Mouse (Mus musculus) hindbrain, embryonic 14.5 days (tissue): Measurements from ENCODE around the gene Ms4a6d. TPM values are rescaled to one million over a fixed set of nuclear protein-coding genes. Genes with fewer than 3 reads are reported as not detected.
A peak's percentile ranks its signal among the peaks of the same experiment; 100 is the strongest.
"Not testable (repeated sequence)": the region's sequence is repeated elsewhere in the genome, so short reads cannot be mapped to it uniquely, and the experiment has no call there.

Experiments
- ATAC-seq: fragments of 200-750 bp; cut with Nextera tagmentation; 2 replicates; pipeline ENCODE4 v1.8.0; 2017; ENCODE audit warnings: moderate number of reproducible peaks, mild to moderate bottlenecking, moderate TSS enrichment, moderate library complexity; ENCODE audit not compliant: low FRiP score
- DNase-seq: peaks from one replicate; pipeline ENCODE4 v3.0.0-alpha.2; 2015; ENCODE audit warnings: low spot score
- H3K27ac ChIP-seq: fragments of 300-500 bp; sonication (generic); 2 replicates; pipeline ENCODE4 v1.5.1; 2014; ENCODE audit warnings: mild to moderate bottlenecking, moderate library complexity
- H3K27me3 ChIP-seq: fragments of 300-500 bp; sonication (generic); 2 replicates; pipeline ENCODE4 v1.6.1; 2014; ENCODE audit warnings: mild to moderate bottlenecking, low read length, mixed read lengths; ENCODE audit not compliant: control insufficient read depth, insufficient read depth
- H3K36me3 ChIP-seq: fragments of 300-500 bp; sonication (generic); replicated peaks from 2 replicates; pipeline ENCODE4 v1.6.1; 2014; ENCODE audit not compliant: control insufficient read depth, insufficient read depth
- H3K4me1 ChIP-seq: fragments of 300-500 bp; sonication (generic); replicated peaks from 2 replicates; pipeline ENCODE4 v1.6.1; 2014; ENCODE audit warnings: antibody characterized with exemption, low read length, mixed read lengths; ENCODE audit not compliant: control insufficient read depth, insufficient read depth
- H3K4me2 ChIP-seq: fragments of 300-500 bp; sonication (generic); replicated peaks from 2 replicates; pipeline ENCODE4 v1.6.1; 2014; ENCODE audit warnings: mild to moderate bottlenecking, moderate library complexity
- H3K4me3 ChIP-seq: fragments of 300-500 bp; sonication (generic); replicated peaks from 2 replicates; pipeline ENCODE4 v1.5.1; 2014; ENCODE audit warnings: mild to moderate bottlenecking, low read length
- H3K9ac ChIP-seq: fragments of 300-500 bp; sonication (generic); 2 replicates; pipeline ENCODE4 v1.6.1; 2014
- H3K9me3 ChIP-seq: fragments of 300-500 bp; sonication (generic); 2 replicates; pipeline ENCODE4 v1.6.1; 2016; ENCODE audit warnings: low read length; ENCODE audit not compliant: control insufficient read depth
- WGBS: fragments of 180-500 bp; shearing (Covaris S2); extraction: QIAGEN DNeasy Blood & Tissue Kit; methylation state at CpG from one replicate; pipeline ENCODE4 v1.1.7; 2014; 5-methylcytosine and 5-hydroxymethylcytosine counted together
- polyA plus RNA-seq: library from polyadenylated mRNA; unstranded; fragments of >200 nt; fragmentation: Nextera tagmentation; extraction: Ambion mirVana; gene quantifications from 2 replicates; pipeline ENCODE4 v1.2.1, GENCODE M21; 2014

Ms4a6d gene
- polyA plus RNA-seq, 1 experiment from 2014 or later: 3.6 TPM

DNA sequence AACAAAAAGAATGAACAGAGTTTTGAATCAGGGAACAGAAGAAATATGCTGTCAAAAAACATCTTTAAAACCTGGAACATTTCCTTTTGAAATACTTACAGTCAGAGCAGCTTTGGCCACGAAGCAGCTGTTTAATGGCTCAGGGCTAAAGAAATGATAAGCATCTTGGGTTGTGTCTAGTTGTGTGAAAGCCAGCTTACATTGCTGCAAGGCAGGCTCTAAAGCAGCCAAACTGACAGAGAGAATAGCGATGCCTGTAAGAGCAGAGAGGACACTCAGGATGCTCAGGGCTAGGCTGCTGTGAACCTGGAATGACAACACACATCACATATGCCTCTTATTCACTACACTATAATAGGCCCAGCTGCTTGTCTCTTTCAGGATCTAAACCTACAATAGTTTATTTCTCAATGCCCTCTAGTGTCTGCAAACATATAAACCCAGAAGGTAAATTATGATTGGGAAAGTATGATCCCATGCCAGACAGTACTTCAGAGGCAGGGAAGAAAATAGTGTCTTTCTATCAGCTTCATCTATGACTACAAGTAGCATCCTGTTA lies 14.7 kb downstream of the Ms4a6d start:
- WGBS: 77% methylated on average over 2 of the region's 2 CpGs

DNA sequence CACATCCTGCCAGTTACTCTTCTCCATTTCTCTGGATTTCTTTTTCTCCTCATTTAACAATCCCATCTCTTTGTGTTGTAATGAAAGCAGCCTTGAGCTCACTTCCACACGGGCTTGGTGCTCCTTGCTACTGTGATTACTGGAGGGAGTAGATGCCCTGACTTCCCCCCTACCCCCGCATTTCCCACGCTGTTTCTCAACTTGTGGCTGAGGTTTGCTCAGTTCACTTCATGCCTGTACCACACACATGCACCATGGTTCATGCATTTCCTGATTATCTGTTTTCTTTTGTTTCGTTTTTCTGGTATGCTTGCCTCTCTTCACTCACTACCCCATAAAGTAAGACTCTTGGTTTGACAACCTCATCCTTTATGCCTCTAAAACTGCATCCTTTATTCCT lies 15.4 kb downstream of the Ms4a6d start:
- no peak for DNase-seq
- Histone ChIP-seq H3K4me3 (no peak overlapping the region), H3K4me1 (no peaks in the 10 kb centered on the region), H3K36me3 (no peaks in the 10 kb centered on the region), H3K9me3 (no peaks in the 10 kb centered on the region), H3K27me3 (no peaks in the 10 kb centered on the region), H3K9ac (no peak overlapping the region), H3K27ac (no peak overlapping the region), H3K4me2 (no peak overlapping the region)
- no peak for ATAC-seq
- WGBS: 76% methylated on average over 4 of the region's 4 CpGs

More for the DNA sequence above, 14.7 kb downstream of the Ms4a6d start:
- DNase-seq (no peak), ATAC-seq (no peak)
- Histone ChIP-seq H3K27me3 (no peaks in the 10 kb centered on the region), H3K27ac (no peak overlapping the region), H3K4me3 (no peak overlapping the region), H3K4me1 (no peaks in the 10 kb centered on the region), H3K9ac (no peak overlapping the region), H3K36me3 (no peaks in the 10 kb centered on the region), H3K4me2 (no peak overlapping the region), H3K9me3 (no peaks in the 10 kb centered on the region)

DNA sequence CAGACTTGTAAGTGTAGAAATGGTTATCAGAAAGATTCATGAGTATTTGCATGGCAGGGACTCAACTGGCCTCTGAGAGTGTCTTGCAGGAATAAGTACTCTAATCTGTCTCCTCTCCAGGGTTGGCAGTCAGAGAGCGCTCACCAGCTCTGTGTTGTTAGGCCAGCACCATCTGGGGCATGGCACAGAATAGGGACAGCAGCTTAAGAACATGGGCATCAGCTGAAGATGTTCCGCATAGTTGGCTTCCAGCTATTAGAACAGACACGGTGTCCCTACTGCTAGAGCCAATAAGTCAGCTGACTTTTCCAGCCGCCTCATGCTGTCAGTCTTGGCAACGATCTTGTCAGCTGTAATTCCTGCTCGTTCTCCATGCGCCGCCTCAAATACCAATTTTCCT lies 29.7 kb downstream of the Ms4a6d start:
- Histone ChIP-seq H3K4me3 (no peak overlapping the region), H3K4me1 (no peaks in the 10 kb centered on the region), H3K9ac (no peak overlapping the region), H3K4me2 (no peak overlapping the region), H3K36me3 (no peaks in the 10 kb centered on the region), H3K9me3 (no peaks in the 10 kb centered on the region), H3K27me3 (no peaks in the 10 kb centered on the region), H3K27ac (no peak overlapping the region)
- WGBS: 79% methylated on average over 8 of the region's 8 CpGs
- ATAC-seq (peak; percentile 66; the same call in 1 of the 2 replicates), DNase-seq (peak; percentile 27)

- H3K4me2 ChIP-seq, H3K9ac ChIP-seq, H3K27me3 ChIP-seq, H3K27ac ChIP-seq, H3K4me3 ChIP-seq, H3K36me3 ChIP-seq, H3K9me3 ChIP-seq, ATAC-seq, H3K4me1 ChIP-seq: not testable (repeated sequence)
- peak; percentile 2 for DNase-seq
Measured at GRCm38 (mm10) chr19:11559560-11559959, 45.1 kb downstream of the Ms4a6d start.

DNA sequence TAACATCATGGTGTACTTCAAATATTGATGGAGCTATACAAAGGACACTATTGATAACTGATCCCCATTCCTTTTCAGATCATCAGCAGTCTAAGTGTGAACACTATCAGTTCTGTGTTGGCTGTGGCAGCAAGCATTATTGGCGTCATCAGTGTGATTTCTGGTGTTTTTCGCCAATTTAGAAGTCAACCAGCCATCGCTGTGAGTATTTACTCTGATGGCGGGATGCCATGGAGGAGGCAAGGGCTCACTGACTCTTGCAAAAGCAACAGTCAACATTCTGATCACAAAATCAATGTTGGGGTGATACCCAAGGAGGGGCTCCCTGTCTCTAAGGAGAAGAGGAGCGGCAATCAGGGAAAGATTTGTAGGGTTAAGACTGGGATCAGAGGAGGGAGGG lies 49.9 kb downstream of the Ms4a6d start:
- no peak overlapping the region for H3K4me2 ChIP-seq
- ATAC-seq (no peak), DNase-seq (no peak)
- 92% methylated on average over 5 of the region's 5 CpGs for WGBS
- H3K4me1 ChIP-seq: no peaks in the 10 kb centered on the region
- H3K9ac ChIP-seq: no peak overlapping the region
- no peaks in the 10 kb centered on the region for H3K27me3 ChIP-seq
- no peaks in the 10 kb centered on the region for H3K9me3 ChIP-seq
- H3K36me3 ChIP-seq: no peaks in the 10 kb centered on the region
- H3K4me3 ChIP-seq: no peak overlapping the region
- H3K27ac ChIP-seq: no peak overlapping the region

DNA sequence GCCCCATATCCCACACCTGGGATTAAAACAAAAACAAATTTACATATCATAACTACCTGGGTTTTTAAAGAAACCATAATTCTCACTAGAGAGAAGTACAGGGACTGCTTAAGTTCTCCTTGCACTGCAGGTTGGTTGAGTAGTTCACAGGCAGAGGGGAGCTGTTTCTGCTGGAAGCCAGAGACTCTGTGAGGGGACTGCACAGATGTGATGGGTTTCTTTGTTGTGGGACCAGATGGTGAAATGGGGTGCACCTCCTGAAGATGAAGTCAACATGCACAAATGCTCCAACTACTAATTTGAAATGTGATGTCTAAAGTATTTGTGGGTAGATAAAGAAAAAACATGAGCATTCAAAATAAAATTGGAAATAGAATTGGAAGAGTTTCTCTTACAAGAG lies 56.7 kb downstream of the Ms4a6d start:
- Histone ChIP-seq H3K27me3 (no peaks in the 10 kb centered on the region), H3K4me3 (no peak overlapping the region), H3K9ac (no peak overlapping the region), H3K9me3 (no peaks in the 10 kb centered on the region), H3K4me1 (no peaks in the 10 kb centered on the region), H3K27ac (no peak overlapping the region), H3K4me2 (no peak overlapping the region), H3K36me3 (no peaks in the 10 kb centered on the region)
- DNase-seq (no peak), ATAC-seq (no peak)

GRCm38 (mm10) chr19:11544383-11544782 lies 60.3 kb downstream of the Ms4a6d start:
- 82% methylated on average over 2 of the region's 2 CpGs for WGBS
- H3K9ac ChIP-seq, H3K27ac ChIP-seq, H3K27me3 ChIP-seq, H3K9me3 ChIP-seq, DNase-seq, H3K4me3 ChIP-seq, ATAC-seq, H3K4me2 ChIP-seq, H3K36me3 ChIP-seq, H3K4me1 ChIP-seq: not testable (repeated sequence)

DNA sequence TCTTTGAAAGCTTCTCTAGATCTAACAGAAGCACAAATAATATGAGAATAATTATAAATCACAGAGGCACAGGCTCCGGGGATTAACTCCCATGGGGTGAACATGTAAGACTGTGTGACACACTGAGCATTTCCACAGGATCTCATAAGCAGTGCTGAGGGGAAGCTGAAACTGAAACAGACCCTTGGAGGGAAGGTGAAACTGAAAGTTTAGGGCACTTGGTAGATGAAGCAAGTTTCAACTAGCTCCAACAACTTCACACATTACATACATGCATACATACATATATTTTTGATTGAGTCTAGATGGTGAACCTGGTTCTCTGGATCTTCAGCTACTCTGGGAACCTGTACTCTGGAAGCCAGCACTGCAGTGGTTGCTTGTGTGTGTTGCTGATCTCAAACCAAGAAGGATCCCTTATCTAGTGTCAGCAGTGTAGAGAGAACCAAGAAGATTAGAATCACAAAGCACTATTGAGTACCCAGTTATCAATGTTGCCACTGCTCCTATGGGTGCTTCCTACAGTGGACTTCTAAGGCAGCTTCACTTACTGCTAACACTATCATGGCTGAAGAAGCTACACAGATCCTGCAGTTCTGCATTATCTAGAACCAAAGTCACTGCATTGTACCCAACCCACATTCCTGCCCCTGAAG lies 64.4 kb downstream of the Ms4a6d start:
- not testable (repeated sequence) for H3K4me2 ChIP-seq, H3K27me3 ChIP-seq, ATAC-seq, H3K4me1 ChIP-seq, H3K36me3 ChIP-seq, H3K4me3 ChIP-seq, DNase-seq, H3K27ac ChIP-seq, H3K9me3 ChIP-seq, H3K9ac ChIP-seq
- WGBS: 82% methylated on average over 1 of the region's 1 CpGs

- DNase-seq: no peak
- ATAC-seq: no peak
- Histone ChIP-seq H3K4me1 (no peaks in the 10 kb centered on the region), H3K36me3 (no peaks in the 10 kb centered on the region), H3K9me3 (no peaks in the 10 kb centered on the region), H3K4me3 (no peak overlapping the region), H3K9ac (no peak overlapping the region), H3K27me3 (no peaks in the 10 kb centered on the region), H3K27ac (no peak overlapping the region), H3K4me2 (no peak overlapping the region)
- 31% methylated on average over 2 of the region's 2 CpGs for WGBS
Measured at GRCm38 (mm10) chr19:11537336-11537735, 67.3 kb downstream of the Ms4a6d start.
